In genomic region chr11:95231688-95232328, GRCm38 (mm10) we compare ENCODE assay signal across 9 mouse cellular contexts. TPM values are rescaled to one million over a fixed set of nuclear protein-coding genes. Genes with fewer than 3 reads are reported as not detected.
DNase-seq lines count a peak whose midpoint lies in the region; ATAC-seq and TF ChIP-seq lines count a peak whose summit lies in the region.
"Had no signal": no experiment of that assay in that cellular context is flagged by ENCODE, and none has a peak within 500 bp of the region (broad histone marks: within the 10 kb centered on the region; RNA-seq: fewer than 3 reads in every experiment).

No protein-coding gene starts in this region.

- peak; percentile 86 for TF ChIP-seq CTCF in lung, postnatal 0 days (IDR thresholded peaks at IDR 0.05)

- intact Hi-C loops in heart, postnatal 10 days (cut with DNase I), result loop anchor here (1.0 to 5.0 kb wide), 3 partner anchors 19 to 185 kb away; no protein-coding TSS in a partner anchor

- peak overlapping the region; percentile 10 to 20; a peak in 3 of 4 replicates for H3K4me3 ChIP-seq in ES-E14 (ENCODE audit: insufficient read depth in 1 of 2, low read depth in 1 of 2, low read length in 2 of 2, poor library complexity in 1 of 2, severe bottlenecking in 1 of 2)
- no peak overlapping the region for H3K4me3 ChIP-seq in forebrain, embryonic 12.5 days (replicated peaks)
- no peak overlapping the region for H3K4me3 ChIP-seq in lung, postnatal 0 days (ENCODE audit: low read depth, low read length)

- WGBS in forebrain, embryonic 12.5 days, result 7% methylated on average over 24 of the region's 24 CpGs
- 14% methylated on average over 19 of the region's 24 CpGs for WGBS in lung, postnatal 0 days

- H3K36me3 ChIP-seq in ES-E14 (ENCODE audit: control insufficient read depth, insufficient read depth, low read length, poor library complexity, severe bottlenecking), result no peaks in the 10 kb centered on the region
- H3K36me3 ChIP-seq in forebrain, embryonic 12.5 days (replicated peaks), result no peaks in the 10 kb centered on the region
- H3K36me3 ChIP-seq in lung, postnatal 0 days (ENCODE audit: insufficient read depth, low read length), result no peaks in the 10 kb centered on the region

- no peak overlapping the region for H3K27ac ChIP-seq in ES-E14 (ENCODE audit: insufficient read depth, low read depth, low read length, poor library complexity, severe bottlenecking)
- H3K27ac ChIP-seq in forebrain, embryonic 12.5 days, result no peak overlapping the region
- H3K27ac ChIP-seq in lung, postnatal 0 days (ENCODE audit: low read length), result no peak overlapping the region

- H3K4me2 ChIP-seq in forebrain, embryonic 12.5 days, result peak overlapping the region; percentile 44
- H3K4me2 ChIP-seq in lung, postnatal 0 days (replicated peaks; ENCODE audit: low read depth, low read length), result peak overlapping the region; percentile 32; the same call in 1 of the 2 replicates

- peaks cover 0 to 3% of the 10 kb centered on the region in 2 experiments; a peak in 1 of 4 replicates for H3K4me1 ChIP-seq in ES-E14 (ENCODE audit: control insufficient read depth in 2 of 2, insufficient read depth in 2 of 2, low read length in 2 of 2, poor library complexity in 1 of 2)
- H3K4me1 ChIP-seq in forebrain, embryonic 12.5 days, result peaks cover 4% of the 10 kb centered on the region; the same call in 1 of the 2 replicates
- H3K4me1 ChIP-seq in lung, postnatal 0 days (ENCODE audit: insufficient read depth, low read depth, low read length), result no peaks in the 10 kb centered on the region

- TF ChIP-seq EP300 in lung, postnatal 0 days (IDR thresholded peaks at IDR 0.05), result no peak

- H3K9me3 ChIP-seq in ES-E14 (ENCODE audit: control insufficient read depth, insufficient read depth, low read depth, low read length), result no peaks in the 10 kb centered on the region
- H3K9me3 ChIP-seq in forebrain, embryonic 12.5 days, result no peaks in the 10 kb centered on the region
- H3K9me3 ChIP-seq in lung, postnatal 0 days (ENCODE audit: low read length), result no peaks in the 10 kb centered on the region

- H3K27me3 ChIP-seq in forebrain, embryonic 12.5 days, result peaks cover 32% of the 10 kb centered on the region
- H3K27me3 ChIP-seq in lung, postnatal 0 days (replicated peaks; ENCODE audit: insufficient read depth, low read length), result no peaks in the 10 kb centered on the region

- no peak for DNase-seq in ES-E14 (ENCODE audit: low read depth, low spot score)
- DNase-seq in c-Kit-negative CD71-positive TER-119-positive erythroid progenitor cells, embryonic 14.5 days (ENCODE audit: low read depth, low spot score), result peak; percentile 9
- DNase-seq in heart, postnatal 10 days, result peak; percentile 72 to 84
- peak; percentile 83 to 88 for DNase-seq in layer of hippocampus, postnatal 10 days (ENCODE audit: low spot score in 2 of 2)
- peak; percentile 73 for DNase-seq in lung, postnatal 0 days (ENCODE audit: low spot score)
- DNase-seq in ovary, postnatal 36 days (ENCODE audit: low spot score), result peak; percentile 74
- peak; percentile 38 to 81 for DNase-seq in thymus, postnatal 10 days (ENCODE audit: low spot score in 2 of 2)

- in situ Hi-C loops in ES-E14 (cut with MboI; ENCODE audit: low sequenced_read_pairs in 2 of 2, unreplicated experiment in 2 of 2), result loop anchor here in 1 of 2 experiments (10.0 kb wide), 1 partner anchor 97 kb away; no protein-coding TSS in a partner anchor

- peak; percentile 69 for ATAC-seq in forebrain, embryonic 12.5 days (ENCODE audit: low FRiP score)
- ATAC-seq in lung, postnatal 0 days, result peak; percentile 83

- peak overlapping the region; percentile 26; the same call in 1 of the 2 replicates for H3K9ac ChIP-seq in ES-E14 (ENCODE audit: insufficient read depth, low read depth, low read length, poor library complexity, severe bottlenecking)
- 0 out of 2 replicates have a peak overlapping the region, but pooled peaks have one; percentile 17 for H3K9ac ChIP-seq in forebrain, embryonic 12.5 days
- H3K9ac ChIP-seq in lung, postnatal 0 days (replicated peaks; ENCODE audit: low read depth), result no peak overlapping the region

TF ChIP-seq in ES-E14, 5 proteins besides CTCF, POLR2A, EP300 and RAD21:
- TF ChIP-seq ZNF384 (IDR thresholded peaks at IDR 0.05; ENCODE audit: low read depth, low read length) (no peak), MAFK (IDR thresholded peaks at IDR 0.05; ENCODE audit: insufficient read depth, low read depth, low read length) (no peak), HCFC1 (IDR thresholded peaks at IDR 0.05; ENCODE audit: borderline replicate concordance, insufficient read depth, low read length) (no peak), ZC3H11A (IDR thresholded peaks at IDR 0.05; ENCODE audit: borderline replicate concordance, low read depth, low read length) (0 out of 2 replicates have a peak, but pooled peaks have one; percentile 1)

RNA-seq across cellular contexts. Expression of gene Tac4, which starts 29.5 kb away (rescaled TPM):
- total RNA-seq in ES-E14 (2012; rRNA removed), result 0.18 and 0.53 TPM in 2 replicates
- 0.20 TPM in 1 of 2 replicates, not detected in the other for polyA plus RNA-seq in forebrain, embryonic 12.5 days (2016; fragmentation: Nextera tagmentation; extraction: Ambion mirVana)
- total RNA-seq in heart, postnatal 10 days (2021), result not detected
- total RNA-seq in layer of hippocampus, postnatal 10 days (2021), result not detected
- polyA plus RNA-seq in lung, postnatal 0 days (2015; fragmentation: Nextera tagmentation; extraction: Ambion mirVana), result 0.18 and 0.25 TPM in 2 replicates
- total RNA-seq: layer of hippocampus, adult 8-10 months had no signal

Comparison
In these comparisons a context has a peak if more than half of its experiments do, and no peak if none do; other contexts are left out.
1. H3K4me3 ChIP-seq: peak in ES-E14 (2 of 2); none in forebrain, embryonic 12.5 days (single experiment) and lung, postnatal 0 days (single experiment).